ENCODE assay signal across 7 mouse cellular contexts in the genomic region with DNA sequence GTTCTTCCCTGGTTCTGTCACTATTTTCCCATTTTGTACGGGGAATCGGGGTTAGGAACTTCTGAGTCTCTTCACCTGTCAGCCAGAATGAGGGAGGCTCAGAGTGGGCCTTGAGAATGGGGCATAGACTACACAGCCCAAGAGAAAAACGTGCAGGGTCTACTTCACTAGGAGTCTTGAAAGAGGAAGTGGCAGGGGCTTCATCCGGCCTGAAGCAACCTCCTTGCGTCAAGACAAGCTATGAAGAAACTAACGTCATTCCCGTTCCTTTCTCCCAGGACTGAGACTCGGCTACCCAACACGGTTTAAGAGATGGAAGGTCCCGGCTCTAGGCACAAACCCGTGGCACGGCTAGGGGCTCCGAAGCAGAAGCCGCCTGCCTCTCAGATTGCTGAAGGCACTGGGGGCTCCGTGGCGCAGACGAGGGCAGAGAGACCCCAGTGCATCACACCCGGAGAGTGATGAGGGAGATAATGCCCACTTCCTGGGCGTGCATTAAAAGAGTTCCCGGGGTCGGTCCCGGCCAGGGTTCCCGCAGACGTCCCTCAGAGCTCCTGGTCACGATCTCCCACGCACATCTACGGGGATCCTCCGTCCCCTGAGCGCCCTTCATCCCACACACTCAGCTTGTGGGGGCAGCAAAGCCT. TPM values are rescaled to one million over a fixed set of nuclear protein-coding genes. Genes with fewer than 3 reads are reported as not detected.
A peak's percentile ranks its signal among the peaks of the same experiment; 100 is the strongest.
DNase-seq lines count a peak whose midpoint lies in the region; ATAC-seq and TF ChIP-seq lines count a peak whose summit lies in the region.

No protein-coding gene starts in this region.

- peak; percentile 63 for ATAC-seq in intestine, embryonic 15.5 days
- peak; percentile 66 for ATAC-seq in megakaryocyte progenitor cell, adult 5-6 weeks (replicated peaks; ENCODE audit: poor library complexity)

- H3K9ac ChIP-seq in ES-Bruce4 (ENCODE audit: low read depth, poor library complexity, severe bottlenecking), result peak overlapping the region; percentile 59
- peak overlapping the region; percentile 81 for H3K9ac ChIP-seq in intestine, embryonic 15.5 days

- no peak for TF ChIP-seq POLR2A in ES-Bruce4 (IDR thresholded peaks at IDR 0.05; ENCODE audit: insufficient read depth, low read length)
- TF ChIP-seq POLR2A in embryonic fibroblast, embryonic 13.5 days (IDR thresholded peaks at IDR 0.05; ENCODE audit: low read depth, low read length), result no peak

- peak overlapping the region; percentile 86 for H3K4me3 ChIP-seq in ES-Bruce4 (ENCODE audit: low read depth, low read length)
- H3K4me3 ChIP-seq in embryonic fibroblast, embryonic 13.5 days (ENCODE audit: insufficient read depth, low read length), result peak overlapping the region; percentile 92
- peak overlapping the region; percentile 83 for H3K4me3 ChIP-seq in intestine, embryonic 15.5 days (replicated peaks)

- under 1% methylated on average over 29 of the region's 29 CpGs for WGBS in intestine, embryonic 15.5 days

- no peaks in the 10 kb centered on the region for H3K9me3 ChIP-seq in ES-Bruce4 (replicated peaks; ENCODE audit: control insufficient read depth, insufficient read depth, low read length, poor library complexity, severe bottlenecking)
- H3K9me3 ChIP-seq in intestine, embryonic 15.5 days, result no peaks in the 10 kb centered on the region

- peak; percentile 64 for DNase-seq in CD4-positive helper T cell, adult 2 months (ENCODE audit: low read depth, low spot score)
- peak; percentile 66 for DNase-seq in thymus, postnatal 0 days (ENCODE audit: low spot score)
- no peak for DNase-seq in retina, embryonic 14.5 days (ENCODE audit: low spot score)

- H3K27me3 ChIP-seq in ES-Bruce4 (ENCODE audit: control insufficient read depth, insufficient read depth, low read length, poor library complexity, severe bottlenecking), result no peaks in the 10 kb centered on the region; the same call in 1 of the 2 replicates
- no peaks in the 10 kb centered on the region for H3K27me3 ChIP-seq in intestine, embryonic 15.5 days (replicated peaks)

- H3K27ac ChIP-seq in ES-Bruce4 (ENCODE audit: insufficient read depth, low read length), result no peak overlapping the region
- peak overlapping the region; percentile 70 for H3K27ac ChIP-seq in embryonic fibroblast, embryonic 13.5 days (ENCODE audit: insufficient read depth, low read length)
- peak overlapping the region; percentile 96 for H3K27ac ChIP-seq in intestine, embryonic 15.5 days

- H3K4me2 ChIP-seq in intestine, embryonic 15.5 days (replicated peaks), result peak overlapping the region; percentile 76

- no peak for TF ChIP-seq EP300 in ES-Bruce4 (IDR thresholded peaks at IDR 0.05; ENCODE audit: insufficient read depth, low read depth, low read length)

- TF ChIP-seq CTCF in ES-Bruce4 (IDR thresholded peaks at IDR 0.05; ENCODE audit: low read depth, low read length), result no peak
- no peak for TF ChIP-seq CTCF in embryonic fibroblast, embryonic 13.5 days (IDR thresholded peaks at IDR 0.05; ENCODE audit: borderline replicate concordance, insufficient read depth, low read length)

- no peaks in the 10 kb centered on the region for H3K36me3 ChIP-seq in ES-Bruce4 (ENCODE audit: control insufficient read depth, insufficient read depth, low read length, poor library complexity, severe bottlenecking)
- H3K36me3 ChIP-seq in intestine, embryonic 15.5 days, result no peaks in the 10 kb centered on the region

- no peaks in the 10 kb centered on the region for H3K4me1 ChIP-seq in ES-Bruce4 (ENCODE audit: control insufficient read depth, insufficient read depth, low read length)
- peaks cover 5% of the 10 kb centered on the region for H3K4me1 ChIP-seq in embryonic fibroblast, embryonic 13.5 days (ENCODE audit: control insufficient read depth, insufficient read depth, low read length)
- H3K4me1 ChIP-seq in intestine, embryonic 15.5 days (replicated peaks), result peaks cover 19% of the 10 kb centered on the region

RNA-seq across cellular contexts. Expression of gene Cfap43, which starts 0.5 kb away (rescaled TPM):
- 7.9 and 10.4 TPM in 2 replicates for polyA plus RNA-seq in ES-Bruce4 (2011; ENCODE audit: insufficient read depth, insufficient read length, low read depth, missing spikeins)
- not detected in 2 replicates for polyA plus RNA-seq in embryonic fibroblast, embryonic 13.5 days (2011; ENCODE audit: insufficient read length, low read depth, missing spikeins)
- 0.11 and 0.28 TPM in 2 replicates for polyA plus RNA-seq in intestine, embryonic 15.5 days (2015; fragmentation: Nextera tagmentation; extraction: Ambion mirVana)
- not detected in 2 replicates for total RNA-seq in megakaryocyte progenitor cell, adult 5-6 weeks (2015)
- total RNA-seq in megakaryocyte progenitor cell, adult 5-6 weeks (2017), result not detected in 2 replicates
- 0.20 and 0.35 TPM in 2 replicates for polyA plus RNA-seq in thymus, postnatal 0 days (2015; fragmentation: Nextera tagmentation; extraction: Ambion mirVana)

RNA-seq across cellular contexts. Expression of gene Itprip, which starts 0.5 kb away (rescaled TPM):
- polyA plus RNA-seq in ES-Bruce4 (2011; ENCODE audit: insufficient read depth, insufficient read length, low read depth, missing spikeins), result 7.4 and 7.6 TPM in 2 replicates
- polyA plus RNA-seq in embryonic fibroblast, embryonic 13.5 days (2011; ENCODE audit: insufficient read length, low read depth, missing spikeins), result 21.1 and 28.2 TPM in 2 replicates
- polyA plus RNA-seq in intestine, embryonic 15.5 days (2015; fragmentation: Nextera tagmentation; extraction: Ambion mirVana), result 9.8 and 10.7 TPM in 2 replicates
- total RNA-seq in megakaryocyte progenitor cell, adult 5-6 weeks (2015), result 10.2 and 13.1 TPM in 2 replicates
- total RNA-seq in megakaryocyte progenitor cell, adult 5-6 weeks (2017), result 12.1 and 18.3 TPM in 2 replicates
- polyA plus RNA-seq in thymus, postnatal 0 days (2015; fragmentation: Nextera tagmentation; extraction: Ambion mirVana), result 20.9 and 21.1 TPM in 2 replicates

RNA-seq across cellular contexts. Expression of gene Cfap58, which starts 18.9 kb away (rescaled TPM):
- not detected in 2 replicates for polyA plus RNA-seq in ES-Bruce4 (2011; ENCODE audit: insufficient read depth, insufficient read length, low read depth, missing spikeins)
- not detected in 2 replicates for polyA plus RNA-seq in embryonic fibroblast, embryonic 13.5 days (2011; ENCODE audit: insufficient read length, low read depth, missing spikeins)
- not detected in 2 replicates for polyA plus RNA-seq in intestine, embryonic 15.5 days (2015; fragmentation: Nextera tagmentation; extraction: Ambion mirVana)
- total RNA-seq in megakaryocyte progenitor cell, adult 5-6 weeks (2015), result not detected in 2 replicates
- not detected in 2 replicates for total RNA-seq in megakaryocyte progenitor cell, adult 5-6 weeks (2017)
- 0.09 and 0.18 TPM in 2 replicates for polyA plus RNA-seq in thymus, postnatal 0 days (2015; fragmentation: Nextera tagmentation; extraction: Ambion mirVana)

RNA-seq across cellular contexts. Expression of gene Gsto2, which starts 53.2 kb away (rescaled TPM):
- 1.2 TPM in 2 replicates for polyA plus RNA-seq in ES-Bruce4 (2011; ENCODE audit: insufficient read depth, insufficient read length, low read depth, missing spikeins)
- 0.98 and 3.5 TPM in 2 replicates for polyA plus RNA-seq in embryonic fibroblast, embryonic 13.5 days (2011; ENCODE audit: insufficient read length, low read depth, missing spikeins)
- polyA plus RNA-seq in intestine, embryonic 15.5 days (2015; fragmentation: Nextera tagmentation; extraction: Ambion mirVana), result 0.68 and 0.97 TPM in 2 replicates
- not detected in 2 replicates for total RNA-seq in megakaryocyte progenitor cell, adult 5-6 weeks (2015)
- 0.34 and 0.62 TPM in 2 replicates for total RNA-seq in megakaryocyte progenitor cell, adult 5-6 weeks (2017)
- polyA plus RNA-seq in thymus, postnatal 0 days (2015; fragmentation: Nextera tagmentation; extraction: Ambion mirVana), result 0.39 and 0.52 TPM in 2 replicates
